Mouse (Mus musculus) forebrain, embryonic 12.5 days (tissue): ENCODE data around the gene Tnni3k. TPM values are rescaled to one million over a fixed set of nuclear protein-coding genes. Genes with fewer than 3 reads are reported as not detected.

Experiments used
- ATAC-seq: fragments of 200-750 bp; cut with Nextera tagmentation; 2 replicates; pipeline ENCODE4 v1.8.0; 2017; ENCODE audit warnings: moderate TSS enrichment; ENCODE audit not compliant: low FRiP score
- H3K27ac ChIP-seq: fragments of 300-500 bp; sonication (generic); 2 replicates; pipeline ENCODE4 v1.5.1; 2016; ENCODE audit warnings: mild to moderate bottlenecking
- H3K27me3 ChIP-seq: fragments of 300-500 bp; sonication (generic); 2 replicates; pipeline ENCODE4 v1.6.1; 2016; ENCODE audit warnings: mild to moderate bottlenecking
- H3K36me3 ChIP-seq: fragments of 300-500 bp; sonication (generic); replicated peaks from 2 replicates; pipeline ENCODE4 v1.6.1; 2016; ENCODE audit warnings: mild to moderate bottlenecking
- H3K4me1 ChIP-seq: fragments of 300-500 bp; sonication (generic); 2 replicates; pipeline ENCODE4 v1.6.1; 2016
- H3K4me2 ChIP-seq: fragments of 300-500 bp; sonication (generic); 2 replicates; pipeline ENCODE4 v1.6.1; 2016; ENCODE audit warnings: mild to moderate bottlenecking, moderate library complexity
- H3K4me3 ChIP-seq: fragments of 300-500 bp; sonication (generic); replicated peaks from 2 replicates; pipeline ENCODE4 v1.5.1; 2016; ENCODE audit warnings: mild to moderate bottlenecking
- H3K9ac ChIP-seq: fragments of 300-500 bp; sonication (generic); 2 replicates; pipeline ENCODE4 v1.6.1; 2016; ENCODE audit warnings: mild to moderate bottlenecking
- H3K9me3 ChIP-seq: fragments of 300-500 bp; sonication (generic); 2 replicates; pipeline ENCODE4 v1.6.1; 2016
- WGBS: fragments of 180-500 bp; shearing (Covaris S2); methylation state at CpG from one replicate; pipeline ENCODE4 v1.1.7; 2016; 5-methylcytosine and 5-hydroxymethylcytosine counted together
- polyA plus RNA-seq: library from polyadenylated mRNA; unstranded; fragments of >200 nt; fragmentation: Nextera tagmentation; extraction: Ambion mirVana; gene quantifications from 2 replicates; pipeline ENCODE4 v1.2.1, GENCODE M21; 2016

Tnni3k gene
- polyA plus RNA-seq, 1 experiment from 2014 or later: not detected

DNA sequence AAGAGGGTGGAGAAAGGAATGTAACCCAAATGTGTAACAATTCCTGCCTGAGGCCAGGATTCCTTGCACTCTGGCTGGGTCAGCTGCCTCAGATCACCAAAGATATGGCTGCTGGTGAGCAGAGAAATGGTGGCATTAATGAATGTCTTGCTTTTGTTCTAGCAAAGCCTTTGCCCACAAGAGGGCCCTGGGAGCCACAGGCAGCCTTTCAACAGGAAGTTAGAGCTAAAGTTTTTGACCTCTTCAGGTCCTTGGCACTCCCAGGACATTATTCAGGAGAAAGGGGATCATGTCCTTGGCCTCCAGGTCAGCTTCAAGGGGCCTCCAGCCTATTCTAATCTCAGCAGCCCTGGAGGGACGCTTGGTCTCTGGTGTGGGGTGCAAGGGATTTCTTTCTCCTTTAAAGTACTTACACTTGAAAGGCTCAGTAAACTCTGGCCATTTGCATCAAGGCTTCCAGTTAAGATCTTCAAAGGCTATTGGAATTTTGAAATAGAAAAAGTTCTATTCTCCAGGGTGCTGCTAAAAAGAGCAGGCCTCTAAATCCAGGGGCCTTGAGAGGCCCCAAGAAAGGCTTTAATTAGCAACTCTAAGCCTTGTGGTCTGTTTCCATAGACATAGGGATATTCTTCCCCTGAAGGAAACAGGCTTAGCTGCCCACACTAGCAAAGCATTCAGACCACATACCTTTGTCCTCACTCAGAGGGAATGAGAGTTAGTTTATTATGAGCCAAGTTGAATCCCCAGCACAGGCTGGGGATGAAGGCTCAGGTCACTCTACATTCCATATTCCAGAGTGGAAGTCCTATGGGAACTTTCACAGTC is 16.0 kb downstream of the Tnni3k start:
- no peak overlapping the region for H3K27ac ChIP-seq
- 9% methylated on average over 1 of the region's 1 CpGs for whole genome bisulfite sequencing
- H3K4me2 ChIP-seq: no peak overlapping the region
- no peak overlapping the region for H3K4me3 ChIP-seq
- H3K36me3 ChIP-seq: no peaks in the 10 kb centered on the region
- no peak overlapping the region for H3K9ac ChIP-seq
- H3K4me1 ChIP-seq: no peaks in the 10 kb centered on the region
- no peaks in the 10 kb centered on the region for H3K9me3 ChIP-seq
- ATAC-seq: peak; percentile 17; the same call in 1 of the 2 replicates
- H3K27me3 ChIP-seq: peaks cover 8% of the 10 kb centered on the region; the same call in 1 of the 2 replicates

DNA sequence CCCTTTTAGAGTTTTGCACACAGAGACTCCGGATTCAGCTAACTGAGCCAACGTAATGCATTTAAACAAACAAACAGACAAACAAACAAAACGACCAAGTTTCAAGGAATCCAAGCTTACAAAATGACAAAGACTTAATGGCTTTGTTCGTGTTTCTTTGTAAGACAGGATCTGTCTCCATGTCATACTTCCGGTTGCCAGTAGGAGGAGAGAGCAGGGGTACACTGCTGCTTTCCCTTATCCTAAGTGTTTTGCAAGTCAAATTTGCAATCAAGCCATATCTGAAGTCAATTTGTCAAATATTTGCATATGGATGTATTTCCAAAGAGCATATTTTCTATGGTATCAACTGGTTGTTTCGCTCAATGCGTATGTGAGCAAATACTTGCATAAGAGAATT is 20.9 kb downstream of the Tnni3k start:
- H3K4me3 ChIP-seq: no peak overlapping the region
- H3K4me1 ChIP-seq: no peaks in the 10 kb centered on the region
- ATAC-seq: no peak
- 75% methylated on average over 7 of the region's 7 CpGs for WGBS
- no peaks in the 10 kb centered on the region for H3K36me3 ChIP-seq
- no peak overlapping the region for H3K27ac ChIP-seq
- no peak overlapping the region for H3K4me2 ChIP-seq
- H3K27me3 ChIP-seq: peaks cover 8% of the 10 kb centered on the region; the same call in 1 of the 2 replicates
- no peak overlapping the region for H3K9ac ChIP-seq
- no peaks in the 10 kb centered on the region for H3K9me3 ChIP-seq

DNA sequence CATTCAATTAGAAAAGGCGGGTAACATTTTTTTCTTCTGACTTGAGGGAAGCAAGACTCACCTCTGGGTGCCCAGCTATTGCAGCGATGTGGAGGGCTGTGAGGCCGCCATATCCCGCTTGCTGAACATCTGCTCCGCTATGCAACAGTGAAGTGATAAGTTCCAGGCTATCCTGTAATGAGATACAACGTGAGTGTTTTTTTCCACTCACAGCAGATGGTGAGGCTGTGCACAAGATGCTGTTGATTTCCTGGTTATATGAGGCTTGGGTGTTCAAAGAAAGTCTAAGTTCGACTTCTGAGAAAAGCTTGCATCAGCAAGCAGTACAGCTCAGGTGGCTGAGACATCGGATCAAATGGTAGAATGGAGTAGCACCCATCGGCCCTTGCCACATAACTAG is 25.0 kb downstream of the Tnni3k start:
- Histone ChIP-seq H3K27me3 (no peaks in the 10 kb centered on the region), H3K27ac (no peak overlapping the region)
- no peak for ATAC-seq

DNA sequence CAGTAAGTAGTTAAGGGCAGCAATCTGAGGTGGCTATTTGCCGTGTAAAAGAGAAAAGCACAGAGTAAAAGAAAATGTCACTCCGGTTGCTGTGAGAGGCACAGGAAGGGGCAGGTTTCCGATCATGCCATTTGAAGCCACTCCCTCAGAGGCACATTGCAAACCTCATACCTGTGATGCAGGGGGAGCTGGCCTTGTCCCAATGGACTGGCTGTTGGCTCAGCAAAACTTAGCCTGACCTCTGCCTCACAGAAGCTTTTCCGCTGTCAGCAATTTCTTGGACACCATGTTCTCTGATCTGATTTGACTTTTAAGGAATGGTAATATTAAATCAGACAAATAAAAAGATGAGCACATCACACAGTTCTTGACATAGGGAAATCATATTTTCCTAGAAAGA is 52.4 kb downstream of the Tnni3k start:
- H3K4me2 ChIP-seq: no peak overlapping the region
- H3K9me3 ChIP-seq: no peaks in the 10 kb centered on the region
- no peaks in the 10 kb centered on the region for H3K27me3 ChIP-seq
- whole genome bisulfite sequencing: 83% methylated on average over 4 of the region's 4 CpGs
- H3K9ac ChIP-seq: no peak overlapping the region
- no peak overlapping the region for H3K4me3 ChIP-seq
- no peak overlapping the region for H3K27ac ChIP-seq
- ATAC-seq: no peak
- H3K36me3 ChIP-seq: no peaks in the 10 kb centered on the region
- no peaks in the 10 kb centered on the region for H3K4me1 ChIP-seq

More for the DNA sequence above, 25.0 kb downstream of the Tnni3k start:
- Histone ChIP-seq H3K4me1 (peaks cover 6% of the 10 kb centered on the region; the same call in 1 of the 2 replicates), H3K9ac (no peak overlapping the region), H3K9me3 (no peaks in the 10 kb centered on the region), H3K36me3 (no peaks in the 10 kb centered on the region), H3K4me2 (no peak overlapping the region), H3K4me3 (no peak overlapping the region)
- 95% methylated on average over 9 of the region's 9 CpGs for WGBS

GRCm38 (mm10) chr3:155001056-155001455 is 54.2 kb downstream of the Tnni3k start:
- H3K36me3 ChIP-seq: no peaks in the 10 kb centered on the region
- H3K9me3 ChIP-seq: no peaks in the 10 kb centered on the region
- H3K4me1 ChIP-seq: no peaks in the 10 kb centered on the region
- H3K9ac ChIP-seq: no peak overlapping the region
- H3K4me2 ChIP-seq: no peak overlapping the region
- H3K4me3 ChIP-seq: no peak overlapping the region
- no peak overlapping the region for H3K27ac ChIP-seq
- H3K27me3 ChIP-seq: no peaks in the 10 kb centered on the region
- ATAC-seq: no peak

DNA sequence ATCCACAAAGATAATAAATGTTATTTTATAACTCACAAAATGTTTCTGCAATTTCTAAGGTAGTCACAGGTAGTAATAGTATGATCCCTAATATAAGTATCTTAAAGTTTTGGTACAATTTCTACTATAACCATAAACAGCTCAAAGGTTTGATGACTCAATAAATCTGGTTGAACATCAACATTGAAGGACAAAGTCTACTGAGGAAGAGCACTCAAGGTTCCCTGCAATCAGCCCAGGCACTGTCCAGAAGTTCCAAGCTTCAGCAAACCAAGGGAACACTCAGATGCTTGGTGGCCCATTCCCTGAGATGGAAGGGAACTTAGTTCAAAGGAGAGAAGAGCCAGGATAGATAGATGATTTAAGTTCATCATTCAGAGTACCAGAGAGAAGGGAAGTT is 62.5 kb downstream of the Tnni3k start:
- Histone ChIP-seq H3K36me3 (no peaks in the 10 kb centered on the region), H3K4me1 (no peaks in the 10 kb centered on the region), H3K9ac (no peak overlapping the region), H3K4me3 (no peak overlapping the region), H3K9me3 (no peaks in the 10 kb centered on the region), H3K27ac (no peak overlapping the region), H3K4me2 (no peak overlapping the region), H3K27me3 (no peaks in the 10 kb centered on the region)
- no peak for ATAC-seq

- 85% methylated on average over 7 of the region's 7 CpGs for WGBS
- Histone ChIP-seq H3K9me3 (no peaks in the 10 kb centered on the region), H3K4me2 (no peak overlapping the region)
Observed at GRCm38 (mm10) chr3:154979101-154979500, 76.1 kb downstream of the Tnni3k start.

DNA sequence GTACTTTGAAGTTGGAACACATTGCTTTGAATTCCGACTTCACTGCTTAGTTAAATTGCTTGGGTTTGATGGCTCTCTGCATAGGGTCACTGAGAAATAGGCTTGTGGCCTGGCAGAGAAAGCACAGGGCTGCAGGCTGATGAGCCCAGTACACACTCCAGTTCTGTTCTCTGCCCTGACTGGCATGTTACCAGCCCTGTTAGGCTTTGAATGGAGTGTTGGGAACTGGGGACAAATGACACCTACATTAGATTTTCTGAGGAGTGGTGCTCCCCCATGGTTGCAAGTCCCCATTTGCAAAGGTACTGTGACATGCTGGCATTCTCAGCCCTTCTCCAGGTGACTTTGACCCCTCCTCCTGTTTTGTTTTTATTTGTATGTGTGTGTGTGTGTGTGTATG is 83.6 kb downstream of the Tnni3k start:
- no peak overlapping the region for H3K4me3 ChIP-seq
- no peaks in the 10 kb centered on the region for H3K9me3 ChIP-seq
- ATAC-seq: no peak
- no peak overlapping the region for H3K4me2 ChIP-seq
- WGBS: 85% methylated on average over 1 of the region's 1 CpGs
- H3K27me3 ChIP-seq: no peaks in the 10 kb centered on the region
- no peak overlapping the region for H3K27ac ChIP-seq
- H3K36me3 ChIP-seq: no peaks in the 10 kb centered on the region
- no peaks in the 10 kb centered on the region for H3K4me1 ChIP-seq
- no peak overlapping the region for H3K9ac ChIP-seq

More at GRCm38 (mm10) chr3:154979101-154979500, 76.1 kb downstream of the Tnni3k start:
- H3K9ac ChIP-seq: no peak overlapping the region
- H3K4me1 ChIP-seq: no peaks in the 10 kb centered on the region
- no peaks in the 10 kb centered on the region for H3K36me3 ChIP-seq
- no peak for ATAC-seq
- H3K4me3 ChIP-seq: no peak overlapping the region
- no peaks in the 10 kb centered on the region for H3K27me3 ChIP-seq
- no peak overlapping the region for H3K27ac ChIP-seq

GRCm38 (mm10) chr3:154970981-154971380 is 84.2 kb downstream of the Tnni3k start:
- Histone ChIP-seq H3K4me3 (no peak overlapping the region), H3K9me3 (no peaks in the 10 kb centered on the region)
- WGBS: 89% methylated on average over 2 of the region's 2 CpGs

DNA sequence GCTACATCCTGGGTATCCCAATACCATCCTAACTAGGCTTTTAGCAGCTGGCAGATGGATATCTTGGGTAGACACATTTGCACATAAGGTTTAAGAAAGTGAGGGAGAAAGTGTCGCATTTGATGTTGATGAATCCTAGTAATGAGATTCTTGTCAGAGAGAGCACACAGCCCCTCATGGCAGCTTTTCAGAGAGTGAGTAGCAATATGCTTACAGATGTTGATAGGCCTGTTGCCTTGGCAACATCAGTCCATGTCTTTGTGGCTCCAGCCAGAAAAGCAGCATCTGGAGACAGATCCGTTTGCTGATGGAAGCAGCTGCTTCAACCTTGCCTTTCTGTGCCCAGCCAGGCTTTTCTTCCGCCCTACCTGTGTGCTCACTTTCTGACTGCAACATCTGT is 93.9 kb downstream of the Tnni3k start:
- Histone ChIP-seq H3K27ac (no peak overlapping the region), H3K36me3 (no peaks in the 10 kb centered on the region)

More at GRCm38 (mm10) chr3:154970981-154971380, 84.2 kb downstream of the Tnni3k start:
- H3K36me3 ChIP-seq: no peaks in the 10 kb centered on the region
- H3K4me2 ChIP-seq: no peak overlapping the region
- H3K27ac ChIP-seq: no peak overlapping the region
- no peak overlapping the region for H3K9ac ChIP-seq
- ATAC-seq: no peak
- no peaks in the 10 kb centered on the region for H3K4me1 ChIP-seq
- no peaks in the 10 kb centered on the region for H3K27me3 ChIP-seq

DNA sequence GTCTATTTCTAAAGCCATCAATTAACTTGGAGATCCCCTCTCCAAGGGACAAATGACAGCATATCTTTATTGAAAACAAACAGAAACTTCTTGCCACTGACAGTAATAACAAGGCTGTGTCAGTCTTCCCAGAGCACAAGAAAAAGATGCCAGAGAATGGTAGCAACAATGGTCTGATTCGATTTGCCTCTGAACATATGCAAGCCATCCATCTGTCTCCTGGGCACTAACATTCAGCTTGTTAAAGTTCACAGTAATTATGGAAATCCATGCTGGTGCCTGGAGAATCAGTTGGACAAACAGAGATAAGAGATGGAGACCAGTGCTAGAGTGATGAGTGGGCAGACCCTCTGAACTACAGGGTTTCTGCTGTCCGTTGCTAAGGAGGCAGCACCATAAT is 102.1 kb downstream of the Tnni3k start:
- no peak overlapping the region for H3K4me2 ChIP-seq
- no peak overlapping the region for H3K9ac ChIP-seq
- WGBS: 85% methylated on average over 2 of the region's 2 CpGs
- H3K9me3 ChIP-seq: no peaks in the 10 kb centered on the region
- H3K27me3 ChIP-seq: no peaks in the 10 kb centered on the region
- H3K27ac ChIP-seq: no peak overlapping the region
- ATAC-seq: no peak
- H3K36me3 ChIP-seq: no peaks in the 10 kb centered on the region
- no peaks in the 10 kb centered on the region for H3K4me1 ChIP-seq
- H3K4me3 ChIP-seq: no peak overlapping the region

More for the DNA sequence above, 93.9 kb downstream of the Tnni3k start:
- Histone ChIP-seq H3K9ac (no peak overlapping the region), H3K4me3 (no peak overlapping the region), H3K27me3 (no peaks in the 10 kb centered on the region), H3K4me2 (no peak overlapping the region), H3K4me1 (no peaks in the 10 kb centered on the region), H3K9me3 (no peaks in the 10 kb centered on the region)
- ATAC-seq: peak; percentile 51; the same call in 1 of the 2 replicates
- WGBS: 66% methylated on average over 3 of the region's 3 CpGs

DNA sequence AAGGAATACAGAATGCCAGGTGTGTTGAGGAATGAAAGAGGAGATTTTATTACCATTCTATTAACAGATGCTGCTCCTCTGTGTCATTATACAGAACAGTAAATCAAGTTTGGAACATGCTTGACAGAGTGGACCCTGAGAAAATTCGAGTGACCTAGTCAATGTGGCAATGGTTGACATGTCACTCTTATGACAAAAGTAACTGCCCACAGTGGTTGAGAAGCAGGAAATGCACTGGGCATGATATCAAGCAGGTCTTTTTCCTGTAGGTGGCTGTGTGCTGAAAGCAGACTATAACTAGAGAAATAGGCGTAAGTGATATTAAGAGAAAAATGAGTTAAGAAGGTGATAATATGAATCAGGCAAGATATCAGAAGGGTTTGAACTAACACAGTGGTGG is 105.7 kb downstream of the Tnni3k start:
- Histone ChIP-seq H3K4me2 (no peak overlapping the region), H3K9ac (no peak overlapping the region), H3K4me3 (no peak overlapping the region), H3K27me3 (no peaks in the 10 kb centered on the region), H3K36me3 (no peaks in the 10 kb centered on the region), H3K4me1 (no peaks in the 10 kb centered on the region), H3K9me3 (no peaks in the 10 kb centered on the region), H3K27ac (no peak overlapping the region)
- WGBS: 85% methylated on average over 2 of the region's 2 CpGs
- no peak for ATAC-seq

GRCm38 (mm10) chr3:154945688-154946161 is 109.5 kb downstream of the Tnni3k start:
- 82% methylated on average over 6 of the region's 6 CpGs for WGBS
- H3K4me1 ChIP-seq: no peaks in the 10 kb centered on the region
- no peaks in the 10 kb centered on the region for H3K9me3 ChIP-seq
- H3K4me3 ChIP-seq: no peak overlapping the region
- H3K4me2 ChIP-seq: no peak overlapping the region
- ATAC-seq: no peak
- no peaks in the 10 kb centered on the region for H3K27me3 ChIP-seq
- no peak overlapping the region for H3K9ac ChIP-seq
- H3K36me3 ChIP-seq: no peaks in the 10 kb centered on the region
- no peak overlapping the region for H3K27ac ChIP-seq
